Mouse (Mus musculus): ENCODE measurements around the gene Wdfy2. TPM values are rescaled to one million over a fixed set of nuclear protein-coding genes. Genes with fewer than 3 reads are reported as not detected.
"Not testable (repeated sequence)": the region's sequence is repeated elsewhere in the genome, so short reads cannot be mapped to it uniquely, and the experiment has no call there.

The Wdfy2 gene
- 10 to 100 TPM; 14.1 to 16.5 TPM for total RNA-seq (2021)

GRCm38 (mm10) chr14:62837641-62838252 lies at the start of gene Wdfy2:
Gene Wdfy2, plus strand, starts transcription at chr14:62837678.
- DNase-seq (ENCODE audit: extremely low spot score in 1 of 2, low spot score in 1 of 2), result peak; percentile 35 to 42

GRCm38 (mm10) chr14:62789282-62789681 lies 48.2 kb upstream of the Wdfy2 start:
- no peak for DNase-seq (ENCODE audit: extremely low spot score in 1 of 2, low spot score in 1 of 2)

GRCm38 (mm10) chr14:62795719-62796118 lies 41.8 kb upstream of the Wdfy2 start:
- no peak for DNase-seq (ENCODE audit: extremely low spot score in 1 of 2, low spot score in 1 of 2)

GRCm38 (mm10) chr14:62798608-62799101 lies 38.8 kb upstream of the Wdfy2 start:
- no peak for DNase-seq (ENCODE audit: extremely low spot score in 1 of 2, low spot score in 1 of 2)

- no peak for DNase-seq (ENCODE audit: extremely low spot score in 1 of 2, low spot score in 1 of 2)
Observed at GRCm38 (mm10) chr14:62800791-62801190, 36.7 kb upstream of the Wdfy2 start.

DNA sequence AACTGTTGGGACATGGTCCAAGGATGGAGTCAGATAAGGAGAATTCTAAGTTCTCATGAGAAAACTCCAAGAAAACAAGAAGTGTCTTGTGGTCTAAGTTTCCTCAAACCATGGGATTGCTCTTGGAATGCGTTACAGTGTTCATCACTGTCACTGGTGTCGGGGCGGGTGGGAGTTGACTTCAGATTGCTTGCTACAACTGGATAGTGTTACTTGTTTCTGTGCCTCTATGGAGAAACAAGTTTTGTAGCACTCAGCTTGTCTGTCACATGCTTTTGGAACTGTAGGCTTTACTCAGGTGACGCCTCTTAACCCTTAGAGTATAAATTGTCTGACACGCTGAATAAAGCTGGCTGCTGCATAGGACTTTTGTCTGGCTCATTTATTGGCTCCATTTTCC lies 34.3 kb upstream of the Wdfy2 start:
- DNase-seq (ENCODE audit: extremely low spot score in 1 of 2, low spot score in 1 of 2), result no peak

- no peak for DNase-seq (ENCODE audit: extremely low spot score in 1 of 2, low spot score in 1 of 2)
Observed at GRCm38 (mm10) chr14:62806921-62807320, 30.6 kb upstream of the Wdfy2 start.

GRCm38 (mm10) chr14:62808661-62809523 lies 28.6 kb upstream of the Wdfy2 start:
- no peak for DNase-seq (ENCODE audit: extremely low spot score in 1 of 2, low spot score in 1 of 2)

GRCm38 (mm10) chr14:62812765-62813164 lies 24.7 kb upstream of the Wdfy2 start:
- no peak for DNase-seq (ENCODE audit: extremely low spot score in 1 of 2, low spot score in 1 of 2)

DNA sequence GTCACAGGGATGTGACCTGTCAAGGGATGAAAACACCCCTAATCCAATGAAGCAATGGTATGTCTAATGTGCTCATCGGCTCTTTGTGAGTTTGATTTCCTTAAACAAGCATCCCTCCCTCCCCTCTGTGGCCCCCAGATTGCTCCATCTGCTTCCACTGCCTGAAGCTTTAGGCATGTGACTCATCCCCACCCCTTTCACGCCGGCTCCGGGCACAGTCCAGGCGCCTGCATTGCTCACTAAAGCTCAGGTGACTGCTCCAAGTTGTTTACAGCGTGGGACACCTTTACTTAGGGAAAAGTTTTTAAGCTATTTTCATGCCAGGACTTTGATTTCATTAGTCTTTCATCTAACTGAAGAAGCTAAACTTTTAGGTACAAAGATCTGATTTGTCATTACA lies 22.9 kb upstream of the Wdfy2 start:
- DNase-seq (ENCODE audit: extremely low spot score in 1 of 2, low spot score in 1 of 2), result no peak

DNA sequence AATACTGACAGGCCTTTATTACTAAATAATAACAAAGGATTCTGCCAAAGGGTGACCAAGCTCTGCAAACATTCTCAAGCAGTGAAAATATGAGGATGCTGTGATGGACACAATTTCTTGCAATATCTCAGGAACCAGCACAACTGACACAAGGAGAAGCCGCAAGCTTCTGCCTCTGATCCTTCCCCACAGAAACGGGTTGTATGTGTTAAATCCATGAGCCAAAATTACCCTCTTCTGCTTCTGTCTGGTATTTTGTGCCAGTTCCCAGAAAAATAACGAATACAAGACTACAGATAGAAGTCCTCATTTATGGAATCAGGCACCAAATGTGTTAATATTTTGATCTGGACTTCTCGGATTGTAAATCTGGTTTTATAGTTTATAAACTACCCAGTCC lies 20.7 kb upstream of the Wdfy2 start:
- no peak for DNase-seq (ENCODE audit: extremely low spot score in 1 of 2, low spot score in 1 of 2)

DNA sequence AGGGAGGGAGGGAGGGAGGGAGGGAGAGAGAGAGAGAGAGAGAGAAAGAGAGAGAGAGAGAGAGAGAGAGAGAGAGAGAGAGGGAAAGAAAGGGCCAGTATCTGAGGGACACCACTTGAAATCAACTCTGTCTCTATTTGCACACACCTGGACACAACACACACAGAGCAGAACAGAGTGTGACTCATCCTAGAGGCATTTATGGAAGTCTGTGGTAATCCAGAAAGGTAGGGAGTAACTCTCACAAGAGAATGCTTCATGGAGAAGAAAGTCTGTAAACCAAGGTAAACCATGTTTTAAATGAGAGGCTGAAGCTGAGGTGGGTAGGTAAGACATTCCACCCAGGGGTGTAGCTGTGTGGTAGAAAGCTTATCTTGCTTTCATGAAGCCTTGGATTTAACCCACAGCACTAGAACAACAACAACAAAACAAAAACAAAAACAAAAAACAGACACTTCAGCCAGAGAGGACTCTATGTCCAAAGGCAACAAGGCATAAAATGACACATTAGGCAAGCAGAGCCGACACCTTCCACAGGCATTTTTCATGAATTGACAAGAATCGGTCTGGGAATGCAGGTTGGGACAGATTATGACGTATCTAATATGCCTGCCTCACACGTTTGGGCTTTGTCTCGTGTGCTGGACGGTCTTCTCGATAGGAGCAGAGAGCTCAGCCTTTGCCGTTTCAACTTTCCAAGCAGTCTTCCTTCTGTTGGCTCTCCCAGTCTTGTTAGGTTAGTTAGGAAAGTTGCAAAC lies 11.7 kb upstream of the Wdfy2 start:
- no peak for DNase-seq (ENCODE audit: extremely low spot score in 1 of 2, low spot score in 1 of 2)

DNA sequence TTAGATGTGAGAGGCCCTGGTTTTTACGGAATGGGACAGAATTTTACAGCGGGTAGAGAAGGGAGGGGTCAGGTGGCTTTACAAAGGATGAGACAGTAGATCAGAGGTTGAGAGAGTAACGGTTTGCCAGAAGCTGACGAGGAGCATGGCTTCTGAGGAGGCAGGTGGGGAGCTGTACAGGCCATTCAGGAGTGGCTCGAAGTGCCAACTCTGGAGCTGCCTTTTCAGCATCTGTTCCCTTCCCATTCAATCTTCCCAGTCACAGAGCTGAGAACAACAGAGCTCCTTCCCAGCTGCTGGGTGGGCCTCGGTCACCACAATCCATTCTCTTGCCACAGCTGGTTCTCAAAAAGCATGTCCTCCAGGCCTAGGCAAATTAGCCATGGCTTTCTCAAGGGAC lies 8.2 kb upstream of the Wdfy2 start:
- DNase-seq (ENCODE audit: extremely low spot score in 1 of 2, low spot score in 1 of 2), result no peak

DNA sequence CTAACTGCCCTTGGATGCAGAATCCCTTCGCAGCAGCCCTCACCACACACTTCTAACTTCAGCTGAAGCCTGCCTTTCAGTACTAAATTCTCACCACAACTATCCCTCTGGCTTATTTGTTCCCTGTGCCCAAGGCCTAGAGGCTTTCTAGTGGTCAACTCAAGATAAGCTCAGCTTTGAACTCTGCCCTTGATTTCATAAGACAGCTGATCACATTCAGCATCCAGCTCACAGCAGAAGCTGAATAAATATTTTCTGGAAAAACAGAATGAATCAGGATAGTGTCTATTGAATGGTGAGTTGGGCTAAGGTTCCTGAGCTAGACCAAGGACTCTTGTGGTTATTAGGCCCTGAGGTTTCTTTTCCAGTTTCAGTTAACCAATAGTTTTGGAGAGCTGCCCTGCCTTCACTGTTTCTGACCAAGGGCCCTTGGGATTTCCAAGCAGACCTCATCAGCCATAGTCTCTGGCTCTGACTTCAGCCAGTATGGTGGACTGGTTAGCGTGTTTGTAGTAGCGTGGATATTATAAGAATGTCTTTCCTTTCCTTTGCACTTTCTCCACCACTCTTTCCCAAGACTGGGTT lies 5.7 kb upstream of the Wdfy2 start:
- no peak for DNase-seq (ENCODE audit: extremely low spot score in 1 of 2, low spot score in 1 of 2)

GRCm38 (mm10) chr14:62833036-62833435 lies 4.4 kb upstream of the Wdfy2 start:
- no peak for DNase-seq (ENCODE audit: extremely low spot score in 1 of 2, low spot score in 1 of 2)

GRCm38 (mm10) chr14:62833541-62833940 lies 3.9 kb upstream of the Wdfy2 start:
- no peak for DNase-seq (ENCODE audit: extremely low spot score in 1 of 2, low spot score in 1 of 2)

DNA sequence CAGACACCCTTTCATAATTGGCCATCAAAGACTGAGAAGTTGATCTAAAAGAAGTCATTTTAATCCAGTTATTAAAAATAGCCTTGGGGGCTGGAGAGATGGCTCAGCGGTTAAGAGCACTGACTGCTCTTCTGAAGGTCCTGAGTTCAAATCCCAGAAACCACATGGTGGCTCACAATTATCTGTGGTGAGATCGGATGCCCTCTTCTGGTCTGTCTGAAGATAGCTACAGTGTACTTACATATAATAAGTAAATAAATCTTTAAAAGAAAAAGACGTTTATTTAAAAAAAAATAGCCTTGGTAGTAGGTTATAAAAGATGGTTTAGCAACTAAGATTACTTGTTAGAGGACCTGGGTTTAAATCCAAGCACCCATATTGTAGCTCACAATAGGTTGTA lies 1.7 kb upstream of the Wdfy2 start:
- DNase-seq (ENCODE audit: extremely low spot score in 1 of 2, low spot score in 1 of 2), result not testable (repeated sequence)

- DNase-seq (ENCODE audit: extremely low spot score in 1 of 2, low spot score in 1 of 2), result peak; percentile 85 to 95
Observed at GRCm38 (mm10) chr14:62836926-62837640, 395 bp upstream of the Wdfy2 start.

DNA sequence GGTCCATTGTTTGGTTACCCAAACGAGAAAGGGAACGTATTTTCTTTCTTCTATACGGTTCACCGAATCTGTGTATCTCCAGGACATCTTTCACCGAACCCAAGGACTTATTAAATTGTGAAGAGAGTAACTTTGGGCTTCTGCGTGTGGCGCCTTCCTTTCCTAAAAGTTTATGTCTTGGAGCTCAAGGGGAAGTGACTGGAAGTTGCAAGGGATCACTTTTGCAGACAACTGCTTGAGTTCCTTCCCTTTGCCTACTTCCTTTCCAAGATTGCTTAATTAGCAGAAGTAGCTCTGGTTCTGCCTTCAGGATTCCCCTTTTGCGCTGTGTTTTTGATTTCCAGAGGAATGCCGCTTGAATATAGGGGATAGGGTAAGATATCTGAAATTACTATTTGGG lies 858 bp downstream of the Wdfy2 start:
- no peak for DNase-seq (ENCODE audit: extremely low spot score in 1 of 2, low spot score in 1 of 2)

- DNase-seq (ENCODE audit: extremely low spot score in 1 of 2, low spot score in 1 of 2), result no peak
Observed at GRCm38 (mm10) chr14:62841726-62842125, 4.2 kb downstream of the Wdfy2 start.

Data from layer of hippocampus, postnatal 25 days (tissue).